Mouse (Mus musculus) heart, adult 2 months (tissue): ENCODE data around the gene Tpo. TPM values are rescaled to one million over a fixed set of nuclear protein-coding genes. Genes with fewer than 3 reads are reported as not detected.

Experiments used
- DNase-seq, 2 experiments: peaks; one replicate each; pipeline ENCODE4 v3.0.0; 2021
- H3K27ac ChIP-seq: fragments of 200-600 bp; 2 replicates; pipeline ENCODE4 v1.8.1; 2022
- H3K27me3 ChIP-seq: fragments of 200-500 bp; 2 replicates; pipeline ENCODE4 v1.6.1; 2012; ENCODE audit warnings: mild to moderate bottlenecking, low read length, inconsistent platforms, mixed read lengths; ENCODE audit not compliant: control insufficient read depth, insufficient read depth
- H3K36me3 ChIP-seq: fragments of 200-500 bp; 2 replicates; pipeline ENCODE4 v1.6.1; 2012; ENCODE audit warnings: low read length, inconsistent platforms; ENCODE audit not compliant: control insufficient read depth, insufficient read depth
- H3K4me1 ChIP-seq: fragments of 200-500 bp; 2 replicates; pipeline ENCODE4 v1.6.1; 2011; ENCODE audit warnings: low read length; ENCODE audit not compliant: control insufficient read depth, insufficient read depth
- H3K4me3 ChIP-seq: fragments of 200-600 bp; 2 replicates; pipeline ENCODE4 v1.8.1; 2022
- H3K79me2 ChIP-seq: fragments of 200-500 bp; replicated peaks from 2 replicates; pipeline ENCODE4 v1.6.1; 2012; ENCODE audit warnings: mild to moderate bottlenecking, inconsistent platforms, low read length, moderate library complexity, mixed read lengths; ENCODE audit not compliant: control insufficient read depth, insufficient read depth
- H3K9ac ChIP-seq: fragments of 200-500 bp; 2 replicates; pipeline ENCODE4 v1.6.1; 2012; ENCODE audit warnings: low read depth, mild to moderate bottlenecking, control low read depth, inconsistent platforms, low read length, mixed read lengths
- CTCF ChIP-seq: fragments of 200-600 bp; IDR thresholded peaks from 2 replicates; pipeline ENCODE4 v1.8.1; 2022; ENCODE audit warnings: antibody characterized with exemption, mild to moderate bottlenecking, moderate library complexity
- EP300 ChIP-seq: fragments of 200-500 bp; IDR thresholded peaks from 2 replicates; pipeline ENCODE4 v1.6.1; 2011; ENCODE audit warnings: low read depth, low read length, control low read depth; ENCODE audit not compliant: insufficient read depth
- POLR2A ChIP-seq: fragments of 200-500 bp; IDR thresholded peaks from 2 replicates; pipeline ENCODE4 v1.6.1; 2011; ENCODE audit warnings: mild to moderate bottlenecking, low read depth, low read length, control low read depth; ENCODE audit not compliant: insufficient read depth
- WGBS: fragments of 180-500 bp; shearing (Covaris S2); methylation state at CpG from one replicate; pipeline ENCODE4 v1.1.7; 2018; 5-methylcytosine and 5-hydroxymethylcytosine counted together
- intact Hi-C: fragments of 180-260 bp; cut with DNase I; formaldehyde crosslinking; loops from one replicate; pipeline ENCODE4 v1.15.1; 2025
- long read RNA-seq: library from polyadenylated mRNA; stranded (forward); transcript quantifications from one replicate; pipeline ENCODE4 v2.0.0, GENCODE M21; 2021
- polyA plus RNA-seq: library from polyadenylated mRNA; depleted of rRNA; stranded (reverse); fragments of >200 nt; gene quantifications from 2 replicates; pipeline ENCODE4 v1.2.3, GENCODE M21; 2012; rRNA removed
- total RNA-seq, 2 experiments: library from RNA; stranded (reverse); gene quantifications; 2 replicates each; pipeline ENCODE4 v1.2.3; 2021

Tpo gene
- not detected for total RNA-seq
- not detected in 2 replicates for polyA plus RNA-seq
- long read RNA-seq, result 0 reads

DNA sequence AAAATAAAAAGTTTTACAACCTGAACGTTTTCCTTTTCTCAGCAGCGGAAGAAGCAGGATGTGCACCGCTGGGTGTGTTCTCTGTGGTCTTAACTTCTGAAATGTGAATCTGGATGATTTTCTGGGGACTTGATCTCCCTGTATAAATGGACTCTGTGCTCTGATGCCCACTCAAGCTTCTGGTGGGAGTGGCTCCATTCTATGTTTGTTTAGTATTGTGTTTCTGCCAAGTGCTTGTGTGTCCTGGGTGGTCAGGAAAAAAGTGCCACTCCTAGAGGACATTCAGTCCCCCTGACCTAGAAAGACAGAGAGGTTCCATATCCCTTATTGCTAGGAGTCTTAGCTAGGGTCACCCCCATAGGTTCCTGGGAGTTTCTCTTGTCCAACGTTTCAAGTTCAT is at the start of gene Tpo:
Gene Tpo (minus strand): TSS at position 101 of the 400 bp plus-strand sequence.
- TF ChIP-seq EP300, result no peak
- TF ChIP-seq CTCF, result no peak
- no peak for TF ChIP-seq POLR2A
- intact Hi-C loops, result no loop called here
- Histone ChIP-seq H3K79me2 (no peaks in the 10 kb centered on the region), H3K36me3 (no peaks in the 10 kb centered on the region), H3K4me1 (no peaks in the 10 kb centered on the region), H3K27me3 (no peaks in the 10 kb centered on the region), H3K4me3 (no peak within 1 kb of the TSS), H3K9ac (no peak within 1 kb of the TSS), H3K27ac (no peak within 1 kb of the TSS)
- WGBS, result 77% methylated on average over 4 of the region's 4 CpGs
- DNase-seq, result no peak

- DNase-seq, result no peak
- Histone ChIP-seq H3K4me3 (no peak overlapping the region), H3K27me3 (no peaks in the 10 kb centered on the region), H3K36me3 (no peaks in the 10 kb centered on the region), H3K4me1 (no peaks in the 10 kb centered on the region), H3K79me2 (no peaks in the 10 kb centered on the region), H3K27ac (no peak overlapping the region), H3K9ac (no peak overlapping the region)
- 67% methylated on average over 3 of the region's 3 CpGs for WGBS
- TF ChIP-seq EP300 (no peak), CTCF (no peak), POLR2A (no peak)
- intact Hi-C loops, result no loop called here
These were observed 49.3 kb upstream of the Tpo start for GRCm38 (mm10) chr12:30181721-30182120.

DNA sequence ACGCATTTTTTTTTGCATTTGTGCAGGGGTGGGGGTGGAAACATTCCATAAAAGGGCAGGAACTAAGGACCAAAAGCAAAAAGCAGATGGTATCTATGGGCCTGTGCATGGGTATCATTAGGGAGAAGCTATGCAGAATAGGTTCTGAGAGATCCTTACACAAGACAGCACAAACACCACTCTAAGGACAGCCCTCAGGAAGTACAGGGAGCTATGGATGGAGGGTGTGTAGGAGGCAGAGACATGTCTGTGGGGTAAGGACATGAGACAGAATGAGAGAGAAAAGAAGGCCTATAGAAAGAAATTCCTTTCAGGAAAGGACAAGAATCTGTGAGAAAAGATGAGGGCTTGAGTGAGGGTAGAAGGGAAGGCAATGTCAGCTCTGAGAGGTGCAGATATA is 47.2 kb upstream of the Tpo start:
- DNase-seq, result no peak
- no peak for TF ChIP-seq POLR2A
- TF ChIP-seq CTCF, result no peak
- TF ChIP-seq EP300, result no peak
- Histone ChIP-seq H3K79me2 (no peaks in the 10 kb centered on the region), H3K27me3 (no peaks in the 10 kb centered on the region), H3K4me3 (no peak overlapping the region), H3K9ac (no peak overlapping the region), H3K4me1 (no peaks in the 10 kb centered on the region), H3K36me3 (no peaks in the 10 kb centered on the region), H3K27ac (no peak overlapping the region)
- WGBS, result 70% methylated on average over 1 of the region's 1 CpGs
- intact Hi-C loops, result no loop called here

GRCm38 (mm10) chr12:30177966-30178365 is 45.5 kb upstream of the Tpo start:
- H3K27ac ChIP-seq, result no peak overlapping the region
- H3K4me1 ChIP-seq, result no peaks in the 10 kb centered on the region
- no peaks in the 10 kb centered on the region for H3K36me3 ChIP-seq
- no peak overlapping the region for H3K4me3 ChIP-seq
- H3K79me2 ChIP-seq, result no peaks in the 10 kb centered on the region
- no peak for DNase-seq
- no peaks in the 10 kb centered on the region for H3K27me3 ChIP-seq
- intact Hi-C loops, result no loop called here
- TF ChIP-seq POLR2A (no peak), CTCF (no peak), EP300 (no peak)
- 78% methylated on average over 6 of the region's 6 CpGs for WGBS
- no peak overlapping the region for H3K9ac ChIP-seq

GRCm38 (mm10) chr12:30177529-30177928 is 45.1 kb upstream of the Tpo start:
- H3K4me1 ChIP-seq, result no peaks in the 10 kb centered on the region
- intact Hi-C loops, result no loop called here
- no peak for TF ChIP-seq POLR2A
- no peak for TF ChIP-seq EP300
- no peak for TF ChIP-seq CTCF
- no peak overlapping the region for H3K4me3 ChIP-seq
- WGBS, result 82% methylated on average over 2 of the region's 2 CpGs
- no peaks in the 10 kb centered on the region for H3K36me3 ChIP-seq
- H3K79me2 ChIP-seq, result no peaks in the 10 kb centered on the region
- H3K9ac ChIP-seq, result no peak overlapping the region
- no peak overlapping the region for H3K27ac ChIP-seq
- DNase-seq, result no peak
- H3K27me3 ChIP-seq, result no peaks in the 10 kb centered on the region

DNA sequence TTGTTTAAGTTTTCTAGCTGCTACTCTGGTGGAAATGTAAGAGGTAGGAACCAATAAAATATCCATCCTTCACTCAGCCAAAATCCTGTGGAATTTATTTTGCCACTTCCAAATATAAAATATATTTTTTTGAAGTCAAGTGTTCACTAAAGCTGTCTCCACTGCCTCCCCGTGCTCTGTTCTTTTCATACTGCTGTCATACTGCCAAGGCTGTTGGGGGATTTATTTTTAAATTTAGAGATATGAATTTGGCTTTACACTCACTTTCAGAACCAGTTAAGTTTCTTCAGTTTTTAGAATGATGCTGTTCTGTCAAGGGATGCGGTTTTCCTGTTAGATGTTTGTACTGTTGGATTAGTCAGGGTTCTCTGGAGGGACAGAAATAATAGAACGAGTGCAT is 36.1 kb upstream of the Tpo start:
- Histone ChIP-seq H3K9ac (no peak overlapping the region), H3K4me3 (no peak overlapping the region), H3K36me3 (no peaks in the 10 kb centered on the region; the same call in 1 of the 2 replicates), H3K79me2 (no peaks in the 10 kb centered on the region), H3K4me1 (no peaks in the 10 kb centered on the region; the same call in none of the 2 replicates), H3K27me3 (no peaks in the 10 kb centered on the region; the same call in 1 of the 2 replicates), H3K27ac (no peak overlapping the region)
- DNase-seq, result no peak
- intact Hi-C loops, result no loop called here
- TF ChIP-seq CTCF, result no peak
- no peak for TF ChIP-seq EP300
- no peak for TF ChIP-seq POLR2A
- 36% methylated on average over 3 of the region's 3 CpGs for WGBS
